Mouse (Mus musculus): ENCODE measurements around the gene Crygc. TPM values are rescaled to one million over a fixed set of nuclear protein-coding genes. Genes with fewer than 3 reads are reported as not detected.

Crygc gene
- polyA plus RNA-seq (2014; fragmentation: Nextera tagmentation; extraction: Ambion mirVana), result not detected in 2 replicates

- Histone ChIP-seq H3K4me2 (replicated peaks; ENCODE audit: low read depth, low read length) (no peak within 1 kb of the TSS), H3K9me3 (ENCODE audit: control insufficient read depth, low read depth, low read length) (no peaks in the 10 kb centered on the region), H3K27ac (ENCODE audit: low read length) (no peak within 1 kb of the TSS), H3K36me3 (ENCODE audit: control insufficient read depth, insufficient read depth, low read length) (no peaks in the 10 kb centered on the region), H3K9ac (replicated peaks; ENCODE audit: low read depth, low read length) (no peak within 1 kb of the TSS), H3K27me3 (ENCODE audit: control insufficient read depth, insufficient read depth, low read length) (no peaks in the 10 kb centered on the region), H3K4me1 (ENCODE audit: control insufficient read depth, insufficient read depth, low read length) (no peaks in the 10 kb centered on the region), H3K4me3 (ENCODE audit: low read depth, low read length) (no peak within 1 kb of the TSS)
- 69% methylated on average over 6 of the region's 6 CpGs for WGBS
- ATAC-seq (ENCODE audit: insufficient number of reproducible peaks, insufficient read depth, low FRiP score, low read depth), result no peak
Measured at GRCm38 (mm10) chr1:65073589-65073988, at the start of gene Crygc. Gene Crygc (minus strand): TSS chr1:65073689.

DNA sequence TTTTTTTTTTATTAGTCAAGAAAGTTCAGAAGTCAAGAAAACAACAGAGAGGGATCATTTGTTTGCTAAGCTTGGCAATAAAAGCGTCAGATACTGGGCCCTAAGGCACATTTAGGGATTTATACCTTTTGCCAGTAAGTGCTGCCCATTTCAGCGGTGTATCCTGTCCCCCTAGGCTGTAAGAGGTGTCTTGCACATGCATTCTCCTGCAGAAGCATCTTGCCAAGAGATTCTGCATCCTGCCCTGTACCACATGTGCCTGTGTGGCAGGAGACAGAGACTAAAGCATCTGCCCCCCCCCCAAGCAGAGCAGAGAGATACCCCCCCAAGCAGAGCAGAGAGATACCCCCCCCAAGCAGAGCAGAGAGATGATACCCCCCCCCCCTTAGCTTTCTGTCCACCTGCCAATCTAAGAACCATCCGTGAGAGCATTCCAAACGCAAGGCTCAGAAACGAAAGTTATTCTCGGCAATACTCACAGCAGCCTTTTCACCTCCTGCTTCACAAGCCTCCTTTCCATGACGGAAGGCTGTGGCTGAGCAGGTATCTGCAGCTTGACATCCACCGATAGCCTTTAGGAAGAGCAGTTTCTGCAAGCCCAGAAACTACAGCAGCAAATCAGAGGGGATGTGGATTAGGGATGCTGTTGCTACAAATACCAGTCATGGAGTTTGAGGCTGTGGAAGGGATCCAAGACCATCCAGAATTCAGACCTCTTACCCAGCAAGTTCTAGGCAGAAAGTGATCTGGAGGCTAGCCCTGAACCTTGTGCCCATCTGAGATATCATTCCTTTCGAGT, 49.3 kb upstream of the Crygc start, which contains the start of gene D630023F18Rik:
Gene D630023F18Rik (minus strand): TSS at position 641 of the 799 bp plus-strand sequence.
- Histone ChIP-seq H3K4me2 (replicated peaks; ENCODE audit: low read depth, low read length) (no peak within 1 kb of the TSS), H3K36me3 (ENCODE audit: control insufficient read depth, insufficient read depth, low read length) (no peaks in the 10 kb centered on the region), H3K9me3 (ENCODE audit: control insufficient read depth, low read depth, low read length) (no peaks in the 10 kb centered on the region), H3K4me3 (ENCODE audit: low read depth, low read length) (no peak within 1 kb of the TSS), H3K27ac (ENCODE audit: low read length) (no peak within 1 kb of the TSS), H3K27me3 (ENCODE audit: control insufficient read depth, insufficient read depth, low read length) (no peaks in the 10 kb centered on the region), H3K9ac (replicated peaks; ENCODE audit: low read depth, low read length) (no peak within 1 kb of the TSS), H3K4me1 (ENCODE audit: control insufficient read depth, insufficient read depth, low read length) (no peaks in the 10 kb centered on the region)
- no peak for ATAC-seq (ENCODE audit: insufficient number of reproducible peaks, insufficient read depth, low FRiP score, low read depth)
- 24% methylated on average over 9 of the region's 9 CpGs for WGBS

DNA sequence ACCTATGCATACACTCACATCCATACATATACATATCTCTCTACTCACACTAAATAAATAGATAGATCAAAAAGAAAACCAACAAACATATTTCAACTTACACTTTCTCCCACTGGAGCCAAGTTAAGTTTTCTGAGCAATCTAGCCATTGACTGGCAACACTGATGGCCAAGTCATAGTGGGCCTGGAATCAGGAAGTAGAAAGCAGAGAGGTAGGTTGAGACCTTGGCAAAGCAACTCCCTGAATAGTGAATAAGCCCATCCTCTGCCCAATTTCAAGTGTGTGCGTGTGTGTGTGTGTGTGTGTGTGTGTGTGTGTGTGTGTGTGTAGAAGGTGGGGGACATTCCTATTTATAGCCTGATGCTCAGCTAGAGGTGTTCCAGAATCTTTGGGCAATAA, 45.9 kb upstream of the Crygc start, which contains the start of gene Gm28845:
Gene Gm28845 (minus strand): TSS at position 121 of the 400 bp plus-strand sequence.
- no peak within 1 kb of the TSS for H3K9ac ChIP-seq (replicated peaks; ENCODE audit: low read depth, low read length)
- H3K4me1 ChIP-seq (ENCODE audit: control insufficient read depth, insufficient read depth, low read length), result no peaks in the 10 kb centered on the region
- H3K4me3 ChIP-seq (ENCODE audit: low read depth, low read length), result no peak within 1 kb of the TSS
- H3K36me3 ChIP-seq (ENCODE audit: control insufficient read depth, insufficient read depth, low read length), result no peaks in the 10 kb centered on the region
- H3K27ac ChIP-seq (ENCODE audit: low read length), result no peak within 1 kb of the TSS
- H3K9me3 ChIP-seq (ENCODE audit: control insufficient read depth, low read depth, low read length), result no peaks in the 10 kb centered on the region
- H3K27me3 ChIP-seq (ENCODE audit: control insufficient read depth, insufficient read depth, low read length), result no peaks in the 10 kb centered on the region
- H3K4me2 ChIP-seq (replicated peaks; ENCODE audit: low read depth, low read length), result no peak within 1 kb of the TSS
- 80% methylated on average over 1 of the region's 1 CpGs for WGBS
- no peak for ATAC-seq (ENCODE audit: insufficient number of reproducible peaks, insufficient read depth, low FRiP score, low read depth)

DNA sequence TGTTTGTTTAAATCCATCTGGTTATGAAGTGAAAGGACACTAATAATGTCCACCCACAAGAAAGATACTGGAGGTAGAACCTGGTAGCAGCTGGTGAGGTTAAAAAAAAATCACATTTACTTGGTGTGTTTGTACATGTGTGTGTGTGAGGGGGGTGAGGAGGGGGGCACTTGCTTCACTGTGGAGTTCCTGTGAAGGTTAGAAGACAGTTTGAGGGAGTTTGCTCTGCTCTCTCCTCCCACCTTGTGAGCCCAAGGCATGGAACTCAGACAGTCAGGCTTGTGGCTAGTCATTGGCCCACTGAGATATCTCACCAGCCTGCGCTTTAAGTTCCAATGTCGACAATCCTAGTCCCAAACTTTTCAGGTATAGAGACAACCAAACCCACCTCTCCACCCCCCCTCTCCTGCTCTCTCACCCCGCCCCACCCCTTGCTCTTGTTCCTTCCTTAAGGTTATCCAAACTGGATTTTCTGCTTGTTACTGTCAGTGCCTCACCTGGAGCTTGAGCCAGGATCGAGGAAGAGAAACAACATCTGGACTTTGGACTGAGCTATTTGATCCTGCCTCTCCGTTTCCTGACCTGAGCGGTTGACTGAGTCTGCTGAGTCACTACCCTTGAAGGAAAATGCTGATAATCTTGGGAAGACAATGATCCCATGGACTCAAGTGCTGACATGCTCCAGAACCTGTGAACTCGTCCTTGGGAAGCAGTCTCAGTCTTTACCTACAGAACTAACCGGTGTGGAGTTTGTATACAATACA, 44.8 kb upstream of the Crygc start:
- Histone ChIP-seq H3K27me3 (ENCODE audit: control insufficient read depth, insufficient read depth, low read length) (no peaks in the 10 kb centered on the region), H3K4me2 (replicated peaks; ENCODE audit: low read depth, low read length) (no peak overlapping the region), H3K4me1 (ENCODE audit: control insufficient read depth, insufficient read depth, low read length) (no peaks in the 10 kb centered on the region), H3K4me3 (ENCODE audit: low read depth, low read length) (no peak overlapping the region), H3K27ac (ENCODE audit: low read length) (no peak overlapping the region), H3K36me3 (ENCODE audit: control insufficient read depth, insufficient read depth, low read length) (no peaks in the 10 kb centered on the region), H3K9ac (replicated peaks; ENCODE audit: low read depth, low read length) (no peak overlapping the region), H3K9me3 (ENCODE audit: control insufficient read depth, low read depth, low read length) (no peaks in the 10 kb centered on the region)
- peak; percentile 86 for ATAC-seq (ENCODE audit: insufficient number of reproducible peaks, insufficient read depth, low FRiP score, low read depth)
- 55% methylated on average over 8 of the region's 8 CpGs for WGBS

GRCm38 (mm10) chr1:65113536-65114172, 40.2 kb upstream of the Crygc start:
- WGBS, result 91% methylated on average over 5 of the region's 5 CpGs
- Histone ChIP-seq H3K4me1 (ENCODE audit: control insufficient read depth, insufficient read depth, low read length) (0 out of 2 replicates have a peak, but pooled peaks cover 2% of the 10 kb centered on the region), H3K4me2 (replicated peaks; ENCODE audit: low read depth, low read length) (no peak overlapping the region), H3K9me3 (ENCODE audit: control insufficient read depth, low read depth, low read length) (no peaks in the 10 kb centered on the region), H3K36me3 (ENCODE audit: control insufficient read depth, insufficient read depth, low read length) (no peaks in the 10 kb centered on the region), H3K9ac (replicated peaks; ENCODE audit: low read depth, low read length) (no peak overlapping the region), H3K27ac (ENCODE audit: low read length) (no peak overlapping the region), H3K4me3 (ENCODE audit: low read depth, low read length) (no peak overlapping the region), H3K27me3 (ENCODE audit: control insufficient read depth, insufficient read depth, low read length) (no peaks in the 10 kb centered on the region)
- no peak for ATAC-seq (ENCODE audit: insufficient number of reproducible peaks, insufficient read depth, low FRiP score, low read depth)

GRCm38 (mm10) chr1:65112807-65113196, 39.3 kb upstream of the Crygc start:
- Histone ChIP-seq H3K36me3 (ENCODE audit: control insufficient read depth, insufficient read depth, low read length) (no peaks in the 10 kb centered on the region), H3K27ac (ENCODE audit: low read length) (no peak overlapping the region), H3K9me3 (ENCODE audit: control insufficient read depth, low read depth, low read length) (no peaks in the 10 kb centered on the region), H3K4me2 (replicated peaks; ENCODE audit: low read depth, low read length) (peak overlapping the region; percentile 33), H3K4me3 (ENCODE audit: low read depth, low read length) (no peak overlapping the region), H3K4me1 (ENCODE audit: control insufficient read depth, insufficient read depth, low read length) (0 out of 2 replicates have a peak, but pooled peaks cover 2% of the 10 kb centered on the region), H3K27me3 (ENCODE audit: control insufficient read depth, insufficient read depth, low read length) (no peaks in the 10 kb centered on the region), H3K9ac (replicated peaks; ENCODE audit: low read depth, low read length) (no peak overlapping the region)
- 51% methylated on average over 14 of the region's 14 CpGs for WGBS
- ATAC-seq (ENCODE audit: insufficient number of reproducible peaks, insufficient read depth, low FRiP score, low read depth), result no peak; the same call in 1 of the 2 replicates

DNA sequence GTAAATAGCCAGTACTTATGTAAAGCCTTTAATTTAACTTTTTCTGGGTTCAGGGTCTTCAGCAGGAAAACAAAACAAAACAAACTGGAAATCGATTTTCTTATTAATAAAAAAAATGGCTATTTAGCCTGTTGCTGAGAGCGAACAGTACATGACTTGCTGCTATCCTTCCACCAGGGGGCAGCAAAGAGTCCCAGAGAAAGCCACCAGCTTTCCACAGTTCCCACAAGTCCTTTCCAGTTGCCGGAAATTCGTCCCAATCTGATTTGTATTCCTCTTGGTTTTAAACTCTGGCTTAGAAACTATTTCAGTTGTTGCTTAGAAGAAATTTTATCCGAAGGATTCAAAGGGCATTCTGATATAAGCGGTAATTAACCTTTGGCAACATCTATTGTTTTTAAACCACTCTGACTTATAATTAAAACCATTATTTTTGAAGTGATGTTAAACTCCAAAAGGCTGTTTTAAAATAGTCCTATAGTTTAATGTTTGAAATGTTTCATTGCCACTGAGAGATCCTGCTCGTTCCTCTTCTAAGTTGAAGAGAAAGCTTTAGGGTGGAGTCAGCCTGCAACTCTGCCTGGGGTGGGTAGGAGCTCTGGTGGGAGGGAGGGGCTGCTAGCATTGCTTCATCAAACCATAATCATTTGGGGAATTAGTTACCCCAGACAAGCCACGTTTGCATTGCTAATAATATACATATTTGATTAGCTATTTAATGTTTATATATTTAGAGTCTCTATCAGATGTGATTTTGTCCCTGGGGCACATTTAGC, 38.7 kb upstream of the Crygc start:
- Histone ChIP-seq H3K36me3 (ENCODE audit: control insufficient read depth, insufficient read depth, low read length) (no peaks in the 10 kb centered on the region), H3K27me3 (ENCODE audit: control insufficient read depth, insufficient read depth, low read length) (no peaks in the 10 kb centered on the region), H3K9me3 (ENCODE audit: control insufficient read depth, low read depth, low read length) (no peaks in the 10 kb centered on the region), H3K27ac (ENCODE audit: low read length) (no peak overlapping the region), H3K9ac (replicated peaks; ENCODE audit: low read depth, low read length) (no peak overlapping the region), H3K4me1 (ENCODE audit: control insufficient read depth, insufficient read depth, low read length) (0 out of 2 replicates have a peak, but pooled peaks cover 2% of the 10 kb centered on the region), H3K4me2 (replicated peaks; ENCODE audit: low read depth, low read length) (peak overlapping the region; percentile 33), H3K4me3 (ENCODE audit: low read depth, low read length) (no peak overlapping the region)
- WGBS, result 11% methylated on average over 8 of the region's 8 CpGs
- ATAC-seq (ENCODE audit: insufficient number of reproducible peaks, insufficient read depth, low FRiP score, low read depth), result peak; percentile 73; the same call in 1 of the 2 replicates

All from stomach, embryonic 14.5 days (tissue).